Mouse (Mus musculus) G1E (cell line): ENCODE data around the gene Larp4b.

ENCODE experiments used
- CTCF ChIP-seq: IDR thresholded peaks from 2 replicates; pipeline ENCODE4 v1.5.1; 2012; ENCODE audit warnings: low read depth, low read length, inconsistent platforms, mixed read lengths
- GATA1 ChIP-seq: IDR thresholded peaks from 2 replicates; pipeline ENCODE4 v1.6.1; 2012; ENCODE audit warnings: borderline replicate concordance, low read length, inconsistent platforms, mixed read lengths

GRCm38 (mm10) chr13:9191172-9192140, 97.8 kb downstream of the Larp4b start:
- no peak for TF ChIP-seq CTCF
- no peak for TF ChIP-seq GATA1
